Mouse (Mus musculus) liver, embryonic 15.5 days (tissue): ENCODE data around the gene Rtbdn. TPM values are rescaled to one million over a fixed set of nuclear protein-coding genes. Genes with fewer than 3 reads are reported as not detected.

Source experiments
- ATAC-seq: fragments of 200-750 bp; cut with Nextera tagmentation; 2 replicates; pipeline ENCODE4 v1.8.0; 2017; ENCODE audit warnings: moderate number of reproducible peaks, mild to moderate bottlenecking, moderate library complexity; ENCODE audit not compliant: insufficient read depth
- H3K27ac ChIP-seq: fragments of 300-500 bp; sonication (generic); replicated peaks from 2 replicates; pipeline ENCODE4 v1.5.1; 2015; ENCODE audit warnings: mild to moderate bottlenecking, inconsistent platforms
- H3K27me3 ChIP-seq: fragments of 300-500 bp; sonication (generic); 2 replicates; pipeline ENCODE4 v1.6.1; 2015; ENCODE audit warnings: mild to moderate bottlenecking, inconsistent platforms
- H3K36me3 ChIP-seq: fragments of 300-500 bp; sonication (generic); replicated peaks from 2 replicates; pipeline ENCODE4 v1.6.1; 2015; ENCODE audit warnings: moderate library complexity, mild to moderate bottlenecking, inconsistent platforms
- H3K4me1 ChIP-seq: fragments of 300-500 bp; sonication (generic); replicated peaks from 2 replicates; pipeline ENCODE4 v1.6.1; 2015; ENCODE audit warnings: inconsistent platforms
- H3K4me2 ChIP-seq: fragments of 300-500 bp; sonication (generic); 2 replicates; pipeline ENCODE4 v1.6.1; 2015; ENCODE audit warnings: moderate library complexity, mild to moderate bottlenecking, inconsistent platforms
- H3K4me3 ChIP-seq: fragments of 300-500 bp; sonication (generic); replicated peaks from 2 replicates; pipeline ENCODE4 v1.5.1; 2015; ENCODE audit warnings: mild to moderate bottlenecking, inconsistent platforms
- H3K9ac ChIP-seq: fragments of 300-500 bp; sonication (generic); 2 replicates; pipeline ENCODE4 v1.6.1; 2015; ENCODE audit warnings: moderate library complexity, mild to moderate bottlenecking, inconsistent platforms
- H3K9me3 ChIP-seq: fragments of 300-500 bp; sonication (generic); replicated peaks from 2 replicates; pipeline ENCODE4 v1.6.1; 2016; ENCODE audit warnings: inconsistent platforms
- WGBS: fragments of 180-500 bp; shearing (Covaris S2); methylation state at CpG from one replicate; pipeline ENCODE4 v1.1.7; 2015; ENCODE audit warnings: mixed read lengths; ENCODE audit not compliant: insufficient replicate concordance; 5-methylcytosine and 5-hydroxymethylcytosine counted together
- polyA plus RNA-seq: library from polyadenylated mRNA; unstranded; fragments of >200 nt; fragmentation: Nextera tagmentation; extraction: Ambion mirVana; gene quantifications from 2 replicates; pipeline ENCODE4 v1.2.1, GENCODE M21; 2015

Rtbdn gene
- polyA plus RNA-seq, 1 experiment from 2014 or later = 0.18 TPM

DNA sequence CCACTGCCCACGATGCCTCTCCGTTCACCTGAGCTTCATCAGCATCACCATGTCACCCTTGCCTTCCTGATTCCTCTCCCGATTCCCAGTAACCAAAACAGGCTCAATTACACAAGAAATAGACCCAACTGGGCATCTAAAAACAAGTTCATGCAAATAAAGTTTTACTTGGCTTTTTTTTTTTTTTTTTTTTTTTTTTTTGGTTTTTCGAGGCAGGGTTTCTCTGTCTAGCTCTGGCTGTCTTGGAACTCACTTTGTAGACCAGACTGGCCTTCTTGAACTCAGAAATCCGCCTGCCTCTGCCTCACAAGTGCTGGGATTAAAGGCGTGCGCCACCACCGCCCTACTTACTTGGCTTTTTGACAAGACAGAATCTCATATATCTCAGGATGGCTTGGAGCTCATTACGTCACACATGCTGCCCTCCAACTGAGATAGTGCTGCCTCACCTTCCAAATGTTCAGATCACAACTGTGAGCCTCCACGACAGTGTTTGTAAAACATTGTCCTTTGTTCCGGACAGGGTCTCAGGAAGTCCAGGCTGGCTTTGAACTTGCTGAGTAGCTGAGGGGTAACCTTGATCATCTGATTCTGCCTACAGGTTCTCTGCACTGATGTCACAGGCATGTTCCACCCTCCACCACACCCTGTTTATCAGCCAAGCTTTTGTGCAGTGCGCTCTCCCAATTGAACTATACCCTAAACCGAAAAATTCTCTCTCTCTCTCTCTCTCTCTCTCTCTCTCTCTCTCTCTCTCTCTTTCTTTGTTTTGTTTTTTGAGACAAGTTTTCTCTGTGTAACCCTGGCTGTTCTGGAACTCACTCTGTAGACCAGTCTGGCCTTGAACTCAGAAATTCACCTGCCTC is 8.9 kb upstream of the Rtbdn start:
- H3K4me3 ChIP-seq = peak overlapping the region; percentile 46; the same call in 1 of the 2 replicates
- H3K9ac ChIP-seq = no peak overlapping the region
- WGBS = 39% methylated on average over 13 of the region's 13 CpGs
- no peaks in the 10 kb centered on the region for H3K36me3 ChIP-seq
- H3K27me3 ChIP-seq = peaks cover 95% of the 10 kb centered on the region
- peaks cover 29% of the 10 kb centered on the region for H3K4me1 ChIP-seq
- no peaks in the 10 kb centered on the region for H3K9me3 ChIP-seq
- peak overlapping the region; percentile 75 for H3K4me2 ChIP-seq
- H3K27ac ChIP-seq = no peak overlapping the region
- no peak for ATAC-seq

DNA sequence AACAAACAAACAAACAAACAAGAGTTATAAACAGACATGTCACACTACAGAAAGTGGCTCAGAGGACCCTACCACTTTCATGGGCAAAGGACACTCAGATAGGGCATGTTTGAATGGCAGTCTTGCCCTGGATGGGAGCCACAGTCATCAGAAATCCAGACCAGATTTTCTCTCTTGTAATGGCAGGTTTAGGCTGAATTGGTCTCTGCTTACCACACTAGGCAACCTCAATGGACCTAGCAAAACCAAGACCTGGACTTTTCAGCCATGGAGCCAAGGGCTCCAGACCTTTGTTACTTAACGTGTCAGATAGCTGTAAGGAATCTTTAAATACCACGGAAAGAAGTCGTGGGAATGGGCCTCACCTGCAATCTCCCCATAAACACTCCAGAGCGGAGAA is 3.1 kb upstream of the Rtbdn start:
- H3K36me3 ChIP-seq = no peaks in the 10 kb centered on the region
- no peak overlapping the region for H3K4me3 ChIP-seq
- H3K9me3 ChIP-seq = no peaks in the 10 kb centered on the region
- no peak overlapping the region for H3K27ac ChIP-seq
- 27% methylated on average over 4 of the region's 4 CpGs for WGBS
- no peak for ATAC-seq
- peaks cover 33% of the 10 kb centered on the region for H3K4me1 ChIP-seq
- H3K9ac ChIP-seq = no peak overlapping the region
- no peak overlapping the region for H3K4me2 ChIP-seq
- H3K27me3 ChIP-seq = peaks cover 96% of the 10 kb centered on the region

DNA sequence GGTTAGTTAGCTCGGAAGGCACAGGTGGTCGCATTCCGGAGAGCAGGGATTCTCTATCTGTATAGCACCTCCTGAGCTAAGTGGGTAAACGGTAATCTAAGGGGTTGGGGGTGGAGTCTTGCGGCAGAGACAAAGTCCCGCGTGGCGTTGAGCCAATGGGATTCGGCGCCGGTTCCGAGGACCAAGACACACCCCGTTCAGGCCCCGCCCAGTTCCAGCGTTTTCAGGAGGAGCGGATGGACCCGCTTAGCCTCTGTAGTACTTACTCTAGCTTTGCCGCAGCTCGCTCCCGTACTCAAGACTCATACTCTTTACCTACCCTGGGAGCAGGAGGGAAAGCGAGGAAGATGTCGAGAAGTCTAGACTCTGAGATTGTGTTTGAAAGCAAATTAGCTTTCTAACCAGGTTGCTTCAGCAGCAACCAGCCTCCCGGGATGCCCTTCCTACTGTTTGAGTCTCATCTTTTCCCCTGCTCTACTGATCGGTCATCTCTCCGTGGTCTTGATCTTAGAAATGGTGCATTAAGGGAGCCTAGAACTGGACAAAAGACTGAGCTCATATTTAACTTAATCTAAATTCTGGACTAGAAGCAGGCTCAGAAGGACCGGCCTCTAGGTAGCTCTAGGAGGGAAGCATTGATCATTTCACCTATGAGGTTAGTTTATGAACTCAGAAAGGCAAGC is 2.2 kb upstream of the Rtbdn start:
- Histone ChIP-seq H3K4me1 (peaks cover 33% of the 10 kb centered on the region), H3K9me3 (no peaks in the 10 kb centered on the region), H3K4me3 (peak overlapping the region; percentile 17; the same call in 1 of the 2 replicates), H3K27me3 (peaks cover 94% of the 10 kb centered on the region), H3K36me3 (no peaks in the 10 kb centered on the region), H3K4me2 (peak overlapping the region; percentile 46), H3K9ac (no peak overlapping the region), H3K27ac (no peak overlapping the region)
- 3% methylated on average over 26 of the region's 26 CpGs for WGBS
- ATAC-seq = peak; percentile 73

DNA sequence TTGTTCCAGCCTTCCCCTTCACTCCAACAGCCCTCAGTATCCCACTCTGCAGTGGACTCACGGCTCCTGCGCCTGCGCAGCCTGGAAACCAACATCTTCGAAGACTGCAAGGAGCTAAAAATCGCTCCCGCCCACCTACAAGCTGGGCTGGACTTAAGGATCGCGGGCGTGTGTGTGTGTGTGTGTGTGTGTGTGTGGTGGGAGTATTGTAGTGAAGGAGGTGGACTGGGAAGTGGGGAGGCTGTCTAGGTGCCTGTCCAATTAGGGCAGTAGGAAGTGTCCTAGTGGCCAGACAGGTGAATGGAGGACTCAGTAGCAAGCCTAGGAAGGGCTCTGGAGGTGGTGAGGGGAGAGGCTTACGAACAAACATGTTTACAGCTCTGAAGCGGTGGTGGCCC is 1.6 kb upstream of the Rtbdn start:
- Histone ChIP-seq H3K4me2 (no peak overlapping the region), H3K27ac (no peak overlapping the region), H3K27me3 (peaks cover 94% of the 10 kb centered on the region), H3K36me3 (no peaks in the 10 kb centered on the region), H3K9ac (no peak overlapping the region), H3K4me1 (peaks cover 33% of the 10 kb centered on the region), H3K9me3 (no peaks in the 10 kb centered on the region), H3K4me3 (no peak overlapping the region)
- no peak for ATAC-seq
- 8% methylated on average over 11 of the region's 11 CpGs for WGBS

DNA sequence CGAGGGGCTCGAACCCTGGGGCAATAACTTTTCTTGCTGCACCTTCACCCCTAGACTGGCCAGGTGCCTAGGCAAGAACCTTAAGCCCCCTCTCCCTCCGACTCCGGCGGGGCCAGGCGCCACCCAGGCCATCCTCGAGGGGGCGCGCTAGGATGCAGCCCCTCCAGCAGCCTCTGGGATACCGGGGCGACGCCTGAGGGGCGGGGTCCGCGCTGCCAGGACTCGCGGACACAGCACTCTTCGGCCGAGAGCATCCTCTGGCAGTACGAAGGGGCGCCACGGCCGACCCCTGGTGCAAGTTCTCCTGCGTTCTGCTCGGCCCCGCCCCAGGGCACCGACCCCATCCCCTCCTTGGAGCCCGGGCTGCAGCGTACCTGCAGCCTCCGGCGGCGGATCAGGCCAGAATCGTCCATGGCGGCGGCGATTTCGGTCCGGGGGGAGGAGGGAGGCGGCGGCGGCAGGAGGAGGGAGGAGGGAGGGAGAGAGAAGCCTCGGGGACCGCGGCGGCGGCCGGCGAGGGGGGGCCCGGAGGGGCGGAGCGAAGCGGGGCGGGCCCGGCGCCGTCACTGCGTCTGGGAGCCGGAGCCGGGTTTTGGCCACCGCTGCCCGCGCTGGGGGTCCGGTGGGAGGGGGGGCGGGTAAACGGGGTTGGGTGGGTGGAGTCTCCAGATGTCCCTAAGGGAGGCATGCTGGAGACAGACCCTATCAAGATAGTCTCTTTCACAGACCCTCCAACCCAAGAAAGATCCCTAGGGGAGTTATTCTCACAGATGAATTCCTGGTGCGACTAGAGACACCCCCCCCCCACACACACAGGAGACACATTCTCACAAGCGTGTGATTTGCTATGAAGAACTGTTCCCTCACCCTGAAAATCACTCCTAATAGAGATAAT is 911 bp upstream of the Rtbdn start:
- Histone ChIP-seq H3K9ac (no peak overlapping the region), H3K4me3 (peak overlapping the region; percentile 29), H3K27ac (no peak overlapping the region), H3K4me1 (peaks cover 33% of the 10 kb centered on the region), H3K4me2 (peak overlapping the region; percentile 53), H3K36me3 (no peaks in the 10 kb centered on the region), H3K27me3 (peaks cover 94% of the 10 kb centered on the region), H3K9me3 (no peaks in the 10 kb centered on the region)
- WGBS = 1% methylated on average over 43 of the region's 67 CpGs
- ATAC-seq = no peak

DNA sequence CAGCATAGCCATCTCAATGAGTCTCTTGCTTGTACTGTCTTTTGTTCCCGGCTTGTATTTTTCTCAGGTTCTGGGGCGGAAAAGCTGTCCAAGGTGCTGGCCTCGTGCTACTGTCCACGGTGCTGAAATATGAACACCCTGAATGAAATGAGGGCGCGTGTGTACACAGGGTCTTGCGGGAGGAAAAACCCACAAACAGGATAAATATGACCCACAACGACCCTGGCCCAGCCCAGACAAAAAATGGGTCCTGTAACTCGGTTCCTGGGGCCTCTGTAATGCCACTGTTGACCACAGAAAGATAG is 402 bp downstream of the Rtbdn start:
- Histone ChIP-seq H3K9ac (no peak overlapping the region), H3K4me3 (no peak overlapping the region), H3K36me3 (no peaks in the 10 kb centered on the region), H3K27me3 (peaks cover 94% of the 10 kb centered on the region), H3K9me3 (no peaks in the 10 kb centered on the region), H3K4me1 (peaks cover 33% of the 10 kb centered on the region), H3K27ac (no peak overlapping the region), H3K4me2 (no peak overlapping the region)
- WGBS = 10% methylated on average over 9 of the region's 9 CpGs
- no peak for ATAC-seq

DNA sequence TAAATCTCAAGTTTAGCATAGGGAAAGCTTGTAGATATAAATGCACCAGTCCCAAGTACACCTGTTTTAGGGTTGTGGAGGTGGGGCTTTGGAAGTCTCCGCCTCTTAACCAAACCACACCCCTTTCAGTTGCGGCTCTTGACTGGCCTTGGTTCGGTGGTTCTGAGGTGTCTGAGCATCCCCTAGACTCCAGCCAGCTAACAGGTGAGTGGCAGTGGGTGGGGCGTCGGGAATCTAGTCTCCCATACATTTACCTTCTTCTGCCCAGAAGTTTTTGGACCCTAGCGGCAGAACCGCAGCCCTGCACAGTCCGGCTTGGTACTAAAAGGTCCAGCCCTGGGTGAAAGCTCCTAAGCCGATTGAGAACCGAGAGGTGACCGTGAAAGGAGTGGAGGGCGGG is 3.0 kb downstream of the Rtbdn start:
- no peak overlapping the region for H3K27ac ChIP-seq
- 16% methylated on average over 12 of the region's 12 CpGs for WGBS
- no peak for ATAC-seq
- H3K27me3 ChIP-seq = peaks cover 88% of the 10 kb centered on the region
- H3K36me3 ChIP-seq = no peaks in the 10 kb centered on the region
- no peak overlapping the region for H3K4me2 ChIP-seq
- peaks cover 33% of the 10 kb centered on the region for H3K4me1 ChIP-seq
- no peak overlapping the region for H3K4me3 ChIP-seq
- no peak overlapping the region for H3K9ac ChIP-seq
- no peaks in the 10 kb centered on the region for H3K9me3 ChIP-seq

DNA sequence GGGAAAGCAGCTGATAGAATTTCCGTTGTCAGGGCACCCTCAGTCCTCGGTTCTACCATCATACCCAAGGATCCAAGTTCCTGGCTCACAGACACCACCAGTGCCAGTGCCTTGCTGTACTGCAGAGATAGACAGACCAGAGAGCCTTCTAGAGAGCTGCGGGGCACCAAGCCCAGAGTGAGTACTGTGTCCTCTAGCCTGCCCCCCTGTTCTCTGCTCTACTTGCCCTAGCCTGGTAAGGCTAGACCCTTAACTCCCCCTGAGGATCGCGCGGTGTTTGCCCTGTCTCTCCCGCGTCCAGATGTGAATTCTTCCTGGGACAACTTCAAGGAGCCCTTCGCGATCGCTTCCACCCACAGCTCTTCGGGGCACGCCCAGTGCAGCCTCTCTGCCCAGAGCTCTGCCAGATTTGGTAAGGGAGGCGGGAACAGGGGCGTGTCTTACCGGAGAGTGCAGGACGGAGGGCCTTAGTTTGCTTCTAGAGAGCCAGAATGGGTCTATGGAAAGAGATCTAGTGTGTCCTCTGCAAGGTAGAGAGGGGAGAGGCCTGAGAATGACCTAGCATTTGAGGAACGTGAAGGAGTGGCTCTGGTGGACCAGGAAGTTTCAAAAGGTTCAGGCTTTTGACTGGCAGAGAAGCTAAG is 5.9 kb downstream of the Rtbdn start:
- peak; percentile 40; the same call in 1 of the 2 replicates for ATAC-seq
- H3K9ac ChIP-seq = no peak overlapping the region
- WGBS = 6% methylated on average over 18 of the region's 18 CpGs
- peaks cover 59% of the 10 kb centered on the region for H3K27me3 ChIP-seq
- H3K27ac ChIP-seq = no peak overlapping the region
- peak overlapping the region; percentile 31 for H3K4me2 ChIP-seq
- H3K4me1 ChIP-seq = peaks cover 10% of the 10 kb centered on the region
- H3K9me3 ChIP-seq = no peaks in the 10 kb centered on the region
- H3K4me3 ChIP-seq = no peak overlapping the region
- peaks cover 15% of the 10 kb centered on the region for H3K36me3 ChIP-seq

DNA sequence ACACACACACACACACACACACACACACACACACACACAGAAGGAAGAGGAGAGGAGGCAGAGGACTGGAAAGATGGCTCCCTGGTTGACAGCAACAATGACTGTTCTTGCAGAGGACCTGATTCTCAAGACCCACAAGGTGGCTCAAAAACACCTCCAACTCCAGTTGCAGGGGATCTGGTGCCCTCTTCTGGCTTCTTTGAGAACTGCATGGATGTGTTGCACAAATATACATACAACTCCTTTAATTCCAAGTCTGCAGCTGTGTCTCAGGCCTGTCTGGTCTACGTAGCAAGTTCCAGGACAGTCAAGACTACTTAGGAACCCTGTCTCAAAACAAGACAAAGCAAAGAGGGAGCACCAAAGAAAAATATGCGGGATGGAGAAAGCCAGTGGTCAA is 10.0 kb downstream of the Rtbdn start:
- no peak for ATAC-seq
- Histone ChIP-seq H3K27ac (no peak overlapping the region), H3K4me1 (peaks cover 10% of the 10 kb centered on the region), H3K9me3 (no peaks in the 10 kb centered on the region), H3K9ac (no peak overlapping the region), H3K27me3 (peaks cover 21% of the 10 kb centered on the region), H3K36me3 (peaks cover 55% of the 10 kb centered on the region), H3K4me2 (no peak overlapping the region), H3K4me3 (no peak overlapping the region)
- 40% methylated on average over 2 of the region's 2 CpGs for WGBS

DNA sequence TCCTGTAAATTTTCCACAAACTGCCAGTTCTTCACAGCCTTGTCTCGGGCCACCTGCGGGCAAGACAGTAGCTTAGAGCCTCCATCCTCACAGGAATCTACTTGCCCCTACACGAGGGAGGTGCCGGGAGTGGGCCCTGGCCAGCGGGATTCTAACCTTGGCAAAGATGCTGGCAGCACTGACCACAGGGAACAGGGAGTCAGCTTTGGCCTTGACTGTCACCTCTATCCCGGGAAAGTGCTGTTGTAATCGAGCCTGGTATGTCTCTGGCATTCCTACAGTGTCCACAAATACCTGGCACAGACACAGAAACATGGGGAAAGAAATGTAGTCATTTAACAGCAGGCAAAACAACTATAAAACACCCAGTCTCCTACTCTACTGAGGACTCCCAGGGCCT is 13.0 kb downstream of the Rtbdn start:
- H3K27ac ChIP-seq = no peak overlapping the region
- WGBS = 85% methylated on average over 7 of the region's 7 CpGs
- H3K4me1 ChIP-seq = peaks cover 10% of the 10 kb centered on the region
- no peak overlapping the region for H3K4me3 ChIP-seq
- H3K36me3 ChIP-seq = peaks cover 75% of the 10 kb centered on the region
- no peak overlapping the region for H3K4me2 ChIP-seq
- no peaks in the 10 kb centered on the region; the same call in 1 of the 2 replicates for H3K27me3 ChIP-seq
- no peaks in the 10 kb centered on the region for H3K9me3 ChIP-seq
- H3K9ac ChIP-seq = no peak overlapping the region
- no peak for ATAC-seq
